Mouse (Mus musculus) ovary, adult 10 weeks (tissue): Measurements from ENCODE around the gene Slamf8. TPM values are rescaled to one million over a fixed set of nuclear protein-coding genes. Genes with fewer than 3 reads are reported as not detected.

Experiments
- polyA plus RNA-seq: library from polyadenylated mRNA; stranded (reverse); fragments of 350-450 nt; fragmentation: Illumina TruSeq; extraction: RNeasy Lipid Tissue Mini Kit (QIAGEN cat#74804); gene quantifications from one replicate; pipeline ENCODE4 v1.2.3, GENCODE M21; 2014

The Slamf8 gene
- 0.91 TPM for polyA plus RNA-seq

DNA sequence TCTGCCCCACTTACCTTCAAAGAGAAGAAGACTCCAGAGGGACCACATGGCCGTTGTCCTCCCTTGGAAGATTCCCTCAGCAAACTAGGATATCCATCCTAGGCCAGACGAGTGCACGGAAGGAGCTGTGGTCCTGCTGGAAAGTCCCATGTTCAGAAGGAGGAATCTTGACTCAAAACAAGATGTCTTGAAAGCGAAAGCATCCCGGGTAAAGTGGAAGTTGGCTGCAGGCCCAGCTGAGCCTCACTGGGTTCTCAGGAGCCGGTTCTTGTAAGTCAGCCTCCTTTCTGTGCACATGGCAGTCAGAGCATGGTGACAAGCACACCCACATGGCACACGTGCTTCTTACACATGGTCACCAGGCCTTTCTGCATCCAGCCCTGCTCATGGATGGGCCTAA is at the start of gene Slamf8:
TSS of gene Slamf8 (minus strand) at position 184 of the 400 bp plus-strand sequence.

DNA sequence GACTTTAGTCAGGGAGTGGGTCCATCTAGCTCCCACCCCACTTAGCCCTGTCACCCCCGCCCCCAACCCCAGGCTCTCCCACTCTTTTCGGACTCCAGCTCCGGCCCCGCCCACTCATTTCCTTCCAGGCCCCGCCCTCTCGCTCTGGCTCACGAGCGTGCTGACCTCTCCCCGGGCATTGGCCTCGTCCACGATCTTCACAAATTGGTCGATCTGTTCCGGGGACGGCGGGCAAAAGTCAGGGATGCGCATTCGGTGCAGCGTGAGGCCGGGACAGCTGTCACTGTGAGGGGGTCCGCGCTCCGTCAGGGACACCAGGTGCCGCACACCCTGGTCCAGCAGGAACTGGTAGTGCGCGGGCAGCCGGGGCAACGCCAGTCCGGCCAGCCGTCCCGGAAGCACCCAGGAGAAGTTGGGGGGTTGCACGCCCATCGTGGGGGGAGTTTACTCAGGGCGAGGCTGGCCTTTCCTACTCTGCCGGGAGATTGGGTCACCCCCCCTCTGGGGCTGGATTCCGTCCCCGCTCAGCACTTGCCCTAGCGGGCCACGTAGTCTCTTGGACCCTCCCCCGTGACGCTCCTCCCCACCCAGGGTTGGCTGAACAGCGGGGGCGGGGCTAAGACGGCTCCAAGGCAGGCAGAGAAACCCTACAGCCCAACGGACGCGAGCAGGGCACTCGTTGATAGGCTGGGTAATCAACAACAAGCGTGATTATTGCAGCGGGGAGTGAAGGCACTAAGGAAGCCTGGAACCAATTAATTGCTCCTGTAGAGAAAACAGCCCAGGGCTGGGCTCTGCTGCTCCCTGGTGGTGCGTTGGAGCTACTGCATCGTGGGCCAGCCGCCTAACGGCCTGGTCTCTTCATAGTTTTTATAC is 42.3 kb upstream of the Slamf8 start, which contains the start of gene Dusp23:
TSS of gene Dusp23 (minus strand) at position 512 of the 876 bp plus-strand sequence.

DNA sequence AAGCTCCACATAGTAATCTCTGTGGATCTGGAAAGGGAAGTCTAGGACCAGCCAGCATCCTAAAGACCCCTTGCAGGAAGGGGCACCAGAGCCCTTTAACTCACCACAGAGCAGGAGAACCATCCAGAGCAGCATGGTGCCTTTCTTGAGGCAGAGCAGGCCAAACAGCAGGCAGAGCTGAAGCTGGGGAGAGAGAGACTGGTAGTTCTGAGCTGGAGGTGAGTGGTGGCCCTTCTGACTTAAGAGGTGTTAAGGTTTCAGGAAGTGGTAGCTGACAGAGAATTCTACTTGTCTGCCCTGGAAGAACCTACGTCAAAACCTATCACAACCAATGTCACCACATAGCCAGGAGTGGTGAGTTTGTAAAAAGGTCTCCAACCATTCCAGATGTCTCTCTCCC is 12.0 kb upstream of the Slamf8 start, which contains the start of gene Fcrl6:
TSS of gene Fcrl6 (minus strand) at position 226 of the 400 bp plus-strand sequence.

DNA sequence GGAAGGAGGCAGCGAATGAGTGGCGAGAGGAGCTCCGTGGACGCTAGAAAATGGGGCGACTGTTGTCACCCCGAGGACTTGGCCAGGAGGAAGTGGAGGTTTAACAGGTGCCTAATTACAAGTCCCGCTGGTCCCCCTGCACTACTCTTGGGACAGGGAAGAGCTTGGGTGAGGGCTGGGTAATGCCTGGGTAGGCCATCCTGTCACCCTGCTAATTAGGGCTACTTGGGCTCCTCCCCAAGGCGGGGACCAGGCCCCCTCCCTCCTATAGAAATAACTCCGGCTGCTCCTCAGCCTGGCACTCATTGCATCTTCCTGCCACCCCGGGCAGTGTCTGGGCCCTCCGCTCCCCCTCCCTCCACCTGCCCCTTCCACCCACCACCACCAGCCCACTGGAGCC is 34.7 kb downstream of the Slamf8 start, which contains the start of gene Vsig8:
TSS of gene Vsig8 (plus strand) at position 301 of the 400 bp plus-strand sequence.

Other genes starting within 250 kb of the Slamf8 start
- gene Kcnj10, start 249.4 kb downstream of the Slamf8 start, polyA plus RNA-seq, result 1.3 TPM
- 26.4 TPM for gene Pigm, start 214.0 kb downstream of the Slamf8 start, polyA plus RNA-seq
- gene Slamf9, start 115.2 kb downstream of the Slamf8 start, polyA plus RNA-seq, result 2.1 TPM
- not detected for gene Igsf9, start 108.8 kb downstream of the Slamf8 start, polyA plus RNA-seq
- gene Tagln2, start 90.5 kb downstream of the Slamf8 start, polyA plus RNA-seq, result 18.8 TPM
- 3.6 TPM for gene Cfap45, start 69.8 kb downstream of the Slamf8 start, polyA plus RNA-seq
- gene Vsig8, start 34.6 kb downstream of the Slamf8 start, polyA plus RNA-seq, result not detected
- not detected for gene Fcrl6, start 12.0 kb upstream of the Slamf8 start, polyA plus RNA-seq
- 2.3 TPM for gene Dusp23, start 42.4 kb upstream of the Slamf8 start, polyA plus RNA-seq
- 0.37 TPM for gene Crp, start 107.5 kb upstream of the Slamf8 start, polyA plus RNA-seq